Mouse (Mus musculus) lung, embryonic 14.5 days (tissue): Measurements from ENCODE around the gene Recql5. TPM values are rescaled to one million over a fixed set of nuclear protein-coding genes. Genes with fewer than 3 reads are reported as not detected.

ENCODE experiments used
- ATAC-seq: fragments of 200-750 bp; cut with Nextera tagmentation; 2 replicates; pipeline ENCODE4 v1.8.0; 2017; ENCODE audit warnings: mild to moderate bottlenecking, moderate TSS enrichment, moderate library complexity; ENCODE audit not compliant: insufficient read depth
- DNase-seq: peaks from one replicate; pipeline ENCODE4 v3.0.0-alpha.2; 2015
- H3K27ac ChIP-seq: fragments of 300-500 bp; sonication (generic); 2 replicates; pipeline ENCODE4 v1.5.1; 2014; ENCODE audit warnings: low read depth, mild to moderate bottlenecking, moderate library complexity
- H3K27me3 ChIP-seq: fragments of 300-500 bp; sonication (generic); 2 replicates; pipeline ENCODE4 v1.6.1; 2014; ENCODE audit warnings: low read length, control low read depth; ENCODE audit not compliant: insufficient read depth
- H3K36me3 ChIP-seq: fragments of 300-500 bp; sonication (generic); 2 replicates; pipeline ENCODE4 v1.6.1; 2014; ENCODE audit warnings: control low read depth; ENCODE audit not compliant: insufficient read depth
- H3K4me1 ChIP-seq: fragments of 300-500 bp; sonication (generic); 2 replicates; pipeline ENCODE4 v1.6.1; 2014; ENCODE audit warnings: antibody characterized with exemption, control low read depth; ENCODE audit not compliant: insufficient read depth
- H3K4me2 ChIP-seq: fragments of 300-500 bp; sonication (generic); 2 replicates; pipeline ENCODE4 v1.6.1; 2014; ENCODE audit warnings: mild to moderate bottlenecking
- H3K4me3 ChIP-seq: fragments of 300-500 bp; sonication (generic); 2 replicates; pipeline ENCODE4 v1.5.1; 2014; ENCODE audit warnings: low read depth, low read length
- H3K9ac ChIP-seq: fragments of 300-500 bp; sonication (generic); 2 replicates; pipeline ENCODE4 v1.6.1; 2014
- H3K9me3 ChIP-seq: fragments of 300-500 bp; sonication (generic); 2 replicates; pipeline ENCODE4 v1.6.1; 2016; ENCODE audit warnings: low read depth, low read length, control low read depth
- CTCF ChIP-seq: IDR thresholded peaks from 2 replicates; pipeline ENCODE4 v1.5.1; 2016; ENCODE audit warnings: antibody characterized with exemption, low read depth
- WGBS: fragments of 180-500 bp; shearing (Covaris S2); extraction: QIAGEN DNeasy Blood & Tissue Kit; methylation state at CpG from one replicate; pipeline ENCODE4 v1.1.7; 2014; 5-methylcytosine and 5-hydroxymethylcytosine counted together
- polyA plus RNA-seq: library from polyadenylated mRNA; unstranded; fragments of >200 nt; fragmentation: Nextera tagmentation; extraction: Ambion mirVana; gene quantifications from 2 replicates; pipeline ENCODE4 v1.2.1, GENCODE M21; 2014

Gene Recql5
- polyA plus RNA-seq, 1 experiment from 2014 or later = 21.7 TPM

DNA sequence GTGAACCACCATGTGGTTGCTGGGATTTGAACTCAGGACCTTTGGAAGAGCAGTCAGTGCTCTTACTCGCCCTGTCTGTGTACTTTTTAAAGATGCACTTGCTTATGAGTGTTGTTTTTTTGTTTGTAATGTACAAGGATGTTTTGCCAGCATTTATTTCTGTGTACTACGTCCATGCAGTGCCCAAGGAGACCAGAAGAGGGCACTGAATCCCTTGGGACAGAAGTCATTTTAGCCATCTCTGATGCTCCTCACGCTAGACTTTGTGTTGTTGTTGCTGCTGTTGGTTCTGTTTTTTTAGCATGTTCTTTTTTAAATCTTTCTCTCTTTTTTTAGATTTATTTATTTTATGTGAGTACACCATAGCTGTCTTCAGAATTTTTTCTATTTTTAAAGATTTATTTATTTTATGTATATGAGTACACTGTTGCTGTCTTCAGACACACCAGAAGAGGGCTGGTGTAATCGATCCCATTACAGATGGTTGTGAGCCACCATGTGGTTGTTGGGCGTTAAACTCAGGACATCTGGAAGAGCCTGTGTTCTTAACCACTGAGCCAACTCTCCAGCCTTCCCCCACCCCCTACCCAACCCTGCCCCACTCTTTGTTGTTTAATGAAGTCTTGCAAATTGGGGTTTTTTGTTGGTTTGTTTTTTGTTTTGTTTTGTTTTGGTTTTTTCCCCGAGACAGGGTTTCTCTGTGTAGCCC is 13.0 kb downstream of the Recql5 start:
- peaks cover 38% of the 10 kb centered on the region for H3K36me3 ChIP-seq
- no peak overlapping the region for H3K4me3 ChIP-seq
- H3K9me3 ChIP-seq = no peaks in the 10 kb centered on the region
- 45% methylated on average over 6 of the region's 6 CpGs for WGBS
- H3K9ac ChIP-seq = no peak overlapping the region
- no peaks in the 10 kb centered on the region for H3K27me3 ChIP-seq
- ATAC-seq (no peak), DNase-seq (peak; percentile 84)
- H3K27ac ChIP-seq = no peak overlapping the region
- H3K4me2 ChIP-seq = no peak overlapping the region
- peak; percentile 78 for TF ChIP-seq CTCF
- no peaks in the 10 kb centered on the region for H3K4me1 ChIP-seq

DNA sequence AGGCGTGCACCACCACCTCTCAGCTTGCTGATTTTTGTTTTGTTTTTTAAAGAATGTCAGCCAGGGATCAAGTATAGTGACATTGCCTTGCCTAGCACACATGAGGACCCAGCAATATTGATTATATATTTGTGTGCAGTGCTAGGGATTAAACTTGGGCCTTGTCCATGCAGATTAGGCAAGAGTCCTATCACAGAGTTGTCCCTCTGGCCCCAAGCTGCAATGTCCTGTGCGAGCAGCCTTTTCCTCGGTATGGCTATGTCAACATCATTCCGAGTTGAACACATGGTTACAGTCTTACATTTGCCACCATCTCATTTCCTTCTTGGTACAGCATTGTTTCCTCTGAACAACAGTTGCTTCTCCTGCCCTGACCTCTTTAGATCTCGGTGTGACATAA is 14.2 kb downstream of the Recql5 start:
- 83% methylated on average over 5 of the region's 5 CpGs for whole genome bisulfite sequencing
- ATAC-seq (no peak), DNase-seq (no peak)
- Histone ChIP-seq H3K9ac (no peak overlapping the region), H3K36me3 (peaks cover 43% of the 10 kb centered on the region), H3K27ac (no peak overlapping the region), H3K27me3 (no peaks in the 10 kb centered on the region), H3K4me1 (no peaks in the 10 kb centered on the region), H3K9me3 (no peaks in the 10 kb centered on the region), H3K4me3 (no peak overlapping the region), H3K4me2 (no peak overlapping the region)
- no peak for TF ChIP-seq CTCF

DNA sequence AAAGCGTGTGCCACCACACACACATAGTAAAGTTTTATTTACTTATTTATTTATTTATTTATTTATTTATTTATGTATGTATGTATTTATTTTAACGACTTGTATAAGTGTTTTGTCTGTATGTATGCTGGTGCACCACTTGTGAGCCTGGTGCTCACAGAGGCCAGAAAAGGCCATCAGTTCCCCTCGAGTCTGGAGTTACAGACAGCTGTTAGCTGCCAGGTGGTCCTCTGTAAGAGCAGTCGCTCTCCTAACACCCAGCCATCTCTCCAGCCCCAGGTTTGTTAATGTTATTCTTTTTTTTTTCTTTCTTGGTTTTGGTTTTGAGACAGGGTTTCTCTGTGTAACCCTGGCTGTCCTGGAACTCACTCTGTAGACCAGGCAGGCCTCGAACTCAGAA is 14.6 kb downstream of the Recql5 start:
- H3K9me3 ChIP-seq = no peaks in the 10 kb centered on the region
- H3K4me1 ChIP-seq = no peaks in the 10 kb centered on the region
- no peak overlapping the region for H3K9ac ChIP-seq
- no peak for DNase-seq
- TF ChIP-seq CTCF = no peak
- 77% methylated on average over 5 of the region's 5 CpGs for WGBS
- no peak overlapping the region for H3K4me3 ChIP-seq
- H3K27ac ChIP-seq = no peak overlapping the region
- H3K27me3 ChIP-seq = no peaks in the 10 kb centered on the region
- ATAC-seq = no peak
- no peak overlapping the region for H3K4me2 ChIP-seq
- H3K36me3 ChIP-seq = peaks cover 43% of the 10 kb centered on the region

DNA sequence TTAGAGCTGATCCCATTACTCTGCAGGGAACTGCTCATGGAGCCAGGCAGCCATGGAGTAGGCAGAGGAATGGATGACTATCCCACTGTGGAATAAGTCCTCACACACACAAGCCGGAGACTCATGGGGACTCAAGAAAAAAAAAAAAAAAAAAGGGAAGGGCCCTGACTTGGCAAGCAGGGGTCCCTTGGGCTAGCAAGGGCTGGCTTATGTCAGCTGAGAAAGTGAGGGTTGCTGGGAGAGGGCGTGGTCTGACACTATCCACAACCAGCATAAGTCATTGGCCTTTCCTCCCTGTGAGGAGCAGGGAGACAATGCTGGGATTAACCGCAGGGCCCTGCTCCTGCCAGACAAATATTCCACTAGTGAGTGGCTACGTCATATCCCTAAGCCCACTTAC is 16.7 kb downstream of the Recql5 start:
- TF ChIP-seq CTCF = no peak
- Histone ChIP-seq H3K36me3 (peaks cover 39% of the 10 kb centered on the region), H3K27ac (no peak overlapping the region), H3K4me3 (no peak overlapping the region), H3K9me3 (no peaks in the 10 kb centered on the region), H3K4me2 (no peak overlapping the region), H3K27me3 (no peaks in the 10 kb centered on the region), H3K9ac (no peak overlapping the region), H3K4me1 (no peaks in the 10 kb centered on the region)
- ATAC-seq (no peak), DNase-seq (no peak)
- WGBS = 91% methylated on average over 4 of the region's 4 CpGs

DNA sequence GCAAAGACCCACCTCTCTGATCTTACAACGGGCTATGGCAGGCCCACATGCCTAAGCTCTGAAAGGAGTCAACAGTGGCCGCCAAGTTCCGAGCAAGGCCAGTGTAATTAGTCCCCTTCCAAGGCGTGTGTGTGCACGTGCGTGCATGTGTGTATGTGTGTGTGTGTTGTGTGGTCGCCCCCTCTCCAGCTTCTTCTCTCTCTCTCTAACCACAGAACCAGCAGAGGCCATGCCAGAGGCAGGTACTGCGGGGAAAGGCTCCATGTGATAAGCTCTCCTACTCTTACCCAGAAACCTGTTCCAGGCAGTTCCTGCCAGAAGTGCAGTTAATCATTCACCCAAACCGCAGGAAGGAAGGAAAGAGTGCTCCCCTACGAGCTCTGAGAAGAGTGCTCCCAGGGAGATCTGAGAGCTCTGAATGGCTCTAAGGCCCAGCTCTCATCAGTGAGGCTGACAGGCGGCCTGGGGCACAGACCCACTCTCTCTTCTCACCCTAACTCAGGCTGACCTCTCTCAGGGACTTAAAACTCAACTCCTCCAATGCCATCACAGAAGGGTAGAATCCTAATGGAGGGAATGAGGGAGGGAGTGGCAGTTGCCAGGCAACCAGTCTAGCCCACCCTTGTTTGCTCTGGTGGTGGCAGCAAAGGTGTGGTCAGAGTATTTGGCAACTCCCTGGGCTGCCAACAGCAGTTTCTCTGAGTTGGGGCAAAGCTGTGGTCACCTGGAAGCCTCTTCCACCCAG is 21.5 kb downstream of the Recql5 start, which contains the start of gene Smim6:
TSS of gene Smim6 (plus strand) at position 386 of the 745 bp plus-strand sequence.
- no peaks in the 10 kb centered on the region for H3K27me3 ChIP-seq
- H3K9me3 ChIP-seq = no peaks in the 10 kb centered on the region
- peaks cover 25% of the 10 kb centered on the region for H3K36me3 ChIP-seq
- peak within 1 kb of the TSS; percentile 10 for H3K4me2 ChIP-seq
- H3K9ac ChIP-seq = peak within 1 kb of the TSS; percentile 3; the same call in 1 of the 2 replicates
- H3K27ac ChIP-seq = peak within 1 kb of the TSS; percentile 87
- no peak for TF ChIP-seq CTCF
- DNase-seq (peak; percentile 71), ATAC-seq (peak; percentile 88)
- H3K4me3 ChIP-seq = no peak within 1 kb of the TSS
- H3K4me1 ChIP-seq = no peaks in the 10 kb centered on the region
- WGBS = 66% methylated on average over 11 of the region's 11 CpGs

DNA sequence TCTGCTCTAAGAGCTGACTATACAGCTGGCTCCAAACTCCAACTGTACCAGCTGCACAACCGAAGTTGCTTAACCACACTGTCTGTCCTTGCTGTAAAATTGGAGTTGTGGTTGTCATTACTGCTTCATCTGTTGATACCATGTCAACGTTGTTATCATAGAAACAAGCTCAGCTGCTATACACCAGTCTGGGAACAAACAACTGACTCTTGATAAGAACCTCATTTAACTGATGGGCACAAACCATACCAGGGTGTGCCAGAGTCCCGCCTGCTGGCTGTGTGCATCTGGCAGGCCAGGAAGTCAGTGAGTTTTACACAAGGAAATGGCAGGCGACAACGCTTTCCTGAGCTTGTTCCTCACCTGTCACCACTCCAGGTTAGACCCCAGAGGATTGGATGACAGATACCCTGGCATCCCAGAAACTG is 22.1 kb downstream of the Recql5 start:
- Histone ChIP-seq H3K9me3 (no peaks in the 10 kb centered on the region), H3K27me3 (no peaks in the 10 kb centered on the region), H3K4me2 (no peak overlapping the region), H3K4me1 (no peaks in the 10 kb centered on the region), H3K36me3 (peaks cover 18% of the 10 kb centered on the region), H3K27ac (peak overlapping the region; percentile 87), H3K4me3 (no peak overlapping the region), H3K9ac (no peak overlapping the region)
- ATAC-seq (no peak), DNase-seq (no peak)
- no peak for TF ChIP-seq CTCF
- 76% methylated on average over 5 of the region's 5 CpGs for WGBS

DNA sequence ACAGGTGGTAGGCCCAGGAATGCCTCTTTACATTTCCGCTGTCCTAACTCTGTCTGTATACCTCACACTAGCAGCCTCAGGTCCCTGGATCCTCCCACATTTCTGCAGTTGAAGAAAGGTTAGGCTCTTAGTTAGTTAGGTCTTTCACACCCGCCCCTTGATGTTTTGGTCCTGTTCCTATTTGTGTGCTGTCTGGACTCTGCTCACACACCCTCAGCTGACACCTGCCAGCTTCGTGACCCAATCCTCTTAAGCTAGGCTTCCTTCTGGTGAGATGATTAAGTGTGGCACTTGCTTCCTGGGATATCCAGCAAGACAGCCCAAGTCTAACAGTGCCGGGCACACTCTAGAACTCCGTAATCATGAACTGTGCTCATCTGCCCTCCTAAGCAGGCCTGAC is 26.8 kb downstream of the Recql5 start:
- Histone ChIP-seq H3K4me1 (peaks cover 31% of the 10 kb centered on the region), H3K27ac (no peak overlapping the region)
- WGBS = 79% methylated on average over 5 of the region's 5 CpGs

More for the DNA sequence above, 26.8 kb downstream of the Recql5 start:
- Histone ChIP-seq H3K4me3 (no peak overlapping the region), H3K9me3 (no peaks in the 10 kb centered on the region), H3K9ac (no peak overlapping the region), H3K4me2 (no peak overlapping the region), H3K27me3 (no peaks in the 10 kb centered on the region), H3K36me3 (0 out of 2 replicates have a peak, but pooled peaks cover 3% of the 10 kb centered on the region)
- no peak for TF ChIP-seq CTCF
- no peak for ATAC-seq
- DNase-seq = no peak
